Mouse (Mus musculus) stomach, embryonic 16.5 days (tissue): Measurements from ENCODE around the gene Clstn3. TPM values are rescaled to one million over a fixed set of nuclear protein-coding genes. Genes with fewer than 3 reads are reported as not detected.
"Not testable (repeated sequence)": the region's sequence is repeated elsewhere in the genome, so short reads cannot be mapped to it uniquely, and the experiment has no call there.

Source experiments
- ATAC-seq: fragments of 200-750 bp; cut with Nextera tagmentation; 2 replicates; pipeline ENCODE4 v1.8.0; 2017; ENCODE audit warnings: moderate number of reproducible peaks, moderate TSS enrichment; ENCODE audit not compliant: insufficient read depth, low FRiP score
- H3K27ac ChIP-seq: fragments of 300-500 bp; sonication (generic); 2 replicates; pipeline ENCODE4 v1.5.1; 2014; ENCODE audit warnings: low read length
- H3K27me3 ChIP-seq: fragments of 300-500 bp; sonication (generic); 2 replicates; pipeline ENCODE4 v1.6.1; 2014; ENCODE audit warnings: low read length, control low read depth, mixed read lengths; ENCODE audit not compliant: control insufficient read depth, insufficient read depth
- H3K36me3 ChIP-seq: fragments of 300-500 bp; sonication (generic); 2 replicates; pipeline ENCODE4 v1.6.1; 2014; ENCODE audit warnings: low read length; ENCODE audit not compliant: control insufficient read depth, insufficient read depth
- H3K4me1 ChIP-seq: fragments of 300-500 bp; sonication (generic); 2 replicates; pipeline ENCODE4 v1.6.1; 2014; ENCODE audit warnings: low read length, control low read depth, mixed read lengths; ENCODE audit not compliant: control insufficient read depth, insufficient read depth
- H3K4me2 ChIP-seq: fragments of 300-500 bp; sonication (generic); 2 replicates; pipeline ENCODE4 v1.6.1; 2014; ENCODE audit warnings: low read depth, low read length, mixed read lengths
- H3K4me3 ChIP-seq: fragments of 300-500 bp; sonication (generic); replicated peaks from 2 replicates; pipeline ENCODE4 v1.5.1; 2014; ENCODE audit warnings: mild to moderate bottlenecking, low read length
- H3K9ac ChIP-seq: fragments of 300-500 bp; sonication (generic); 2 replicates; pipeline ENCODE4 v1.6.1; 2014; ENCODE audit warnings: low read length
- H3K9me3 ChIP-seq: fragments of 300-500 bp; sonication (generic); replicated peaks from 2 replicates; pipeline ENCODE4 v1.6.1; 2016; ENCODE audit warnings: low read length, control low read depth; ENCODE audit not compliant: control insufficient read depth
- WGBS: fragments of 180-500 bp; shearing (Covaris S2); extraction: QIAGEN DNeasy Blood & Tissue Kit; methylation state at CpG from one replicate; pipeline ENCODE4 v1.1.7; 2014; 5-methylcytosine and 5-hydroxymethylcytosine counted together
- polyA plus RNA-seq: library from polyadenylated mRNA; unstranded; fragments of >200 nt; fragmentation: Nextera tagmentation; extraction: Ambion mirVana; gene quantifications from 2 replicates; pipeline ENCODE4 v1.2.1, GENCODE M21; 2015

Clstn3 gene
- polyA plus RNA-seq, 1 experiment from 2014 or later, result 5.9 TPM

GRCm38 (mm10) chr6:124413770-124414149 lies 50.8 kb downstream of the Clstn3 start:
- no peaks in the 10 kb centered on the region for H3K27me3 ChIP-seq
- WGBS, result 52% methylated on average over 3 of the region's 3 CpGs
- peaks cover 14% of the 10 kb centered on the region for H3K4me1 ChIP-seq
- peak overlapping the region; percentile 94 for H3K9ac ChIP-seq
- peak overlapping the region; percentile 72 for H3K27ac ChIP-seq
- 0 out of 2 replicates have a peak, but pooled peaks cover 3% of the 10 kb centered on the region for H3K36me3 ChIP-seq
- ATAC-seq, result no peak
- no peaks in the 10 kb centered on the region for H3K9me3 ChIP-seq
- peak overlapping the region; percentile 92 for H3K4me3 ChIP-seq
- H3K4me2 ChIP-seq, result peak overlapping the region; percentile 86

GRCm38 (mm10) chr6:124408355-124408754 lies 56.2 kb downstream of the Clstn3 start:
- Histone ChIP-seq H3K27ac (no peak overlapping the region), H3K9me3 (no peaks in the 10 kb centered on the region), H3K27me3 (no peaks in the 10 kb centered on the region), H3K36me3 (peaks cover 17% of the 10 kb centered on the region), H3K9ac (no peak overlapping the region), H3K4me3 (no peak overlapping the region), H3K4me1 (peaks cover 4% of the 10 kb centered on the region; the same call in 1 of the 2 replicates), H3K4me2 (no peak overlapping the region)
- WGBS, result 86% methylated on average over 5 of the region's 5 CpGs
- no peak for ATAC-seq

GRCm38 (mm10) chr6:124407180-124407579 lies 57.4 kb downstream of the Clstn3 start:
- H3K9ac ChIP-seq, result no peak overlapping the region
- no peaks in the 10 kb centered on the region for H3K27me3 ChIP-seq
- no peaks in the 10 kb centered on the region for H3K9me3 ChIP-seq
- H3K4me3 ChIP-seq, result no peak overlapping the region
- no peak overlapping the region for H3K4me2 ChIP-seq
- H3K4me1 ChIP-seq, result peaks cover 4% of the 10 kb centered on the region; the same call in 1 of the 2 replicates
- H3K27ac ChIP-seq, result no peak overlapping the region
- ATAC-seq, result no peak
- peaks cover 20% of the 10 kb centered on the region for H3K36me3 ChIP-seq

GRCm38 (mm10) chr6:124406326-124406725 lies 58.3 kb downstream of the Clstn3 start:
- Histone ChIP-seq H3K27me3 (no peaks in the 10 kb centered on the region), H3K4me3 (no peak overlapping the region), H3K27ac (no peak overlapping the region), H3K36me3 (peaks cover 20% of the 10 kb centered on the region), H3K4me1 (peaks cover 4% of the 10 kb centered on the region; the same call in 1 of the 2 replicates), H3K4me2 (no peak overlapping the region), H3K9me3 (no peaks in the 10 kb centered on the region), H3K9ac (no peak overlapping the region)
- no peak for ATAC-seq
- 93% methylated on average over 10 of the region's 10 CpGs for WGBS

GRCm38 (mm10) chr6:124399738-124400137 lies 64.9 kb downstream of the Clstn3 start:
- no peaks in the 10 kb centered on the region for H3K4me1 ChIP-seq
- H3K27ac ChIP-seq, result no peak overlapping the region
- H3K9me3 ChIP-seq, result no peaks in the 10 kb centered on the region
- 88% methylated on average over 6 of the region's 6 CpGs for WGBS
- no peak overlapping the region for H3K9ac ChIP-seq
- H3K36me3 ChIP-seq, result peaks cover 46% of the 10 kb centered on the region
- no peaks in the 10 kb centered on the region for H3K27me3 ChIP-seq
- peak; percentile 52; the same call in 1 of the 2 replicates for ATAC-seq
- no peak overlapping the region for H3K4me3 ChIP-seq
- H3K4me2 ChIP-seq, result no peak overlapping the region

GRCm38 (mm10) chr6:124394991-124395390 lies 69.6 kb downstream of the Clstn3 start:
- not testable (repeated sequence) for H3K9ac ChIP-seq, H3K27me3 ChIP-seq, H3K4me1 ChIP-seq, ATAC-seq, H3K4me2 ChIP-seq, H3K4me3 ChIP-seq, H3K27ac ChIP-seq, H3K9me3 ChIP-seq
- H3K36me3 ChIP-seq, result peaks cover 33% of the 10 kb centered on the region
- 97% methylated on average over 3 of the region's 3 CpGs for WGBS

Other genes starting within 250 kb of the Clstn3 start
- gene Vmn2r27, start 232.9 kb downstream of the Clstn3 start, polyA plus RNA-seq, result not detected in 2 replicates
- 0.89 and 0.99 TPM in 2 replicates for gene Cd163, start 160.1 kb downstream of the Clstn3 start, polyA plus RNA-seq
- gene Pex5, start 49.7 kb downstream of the Clstn3 start, polyA plus RNA-seq, result 43.1 and 45.6 TPM in 2 replicates
- gene C1rl, start 28.3 kb upstream of the Clstn3 start, polyA plus RNA-seq, result 1.6 and 1.7 TPM in 2 replicates
- gene C1ra, start 47.6 kb upstream of the Clstn3 start, polyA plus RNA-seq, result 9.4 TPM in 2 replicates
- 12.6 and 15.2 TPM in 2 replicates for gene C1s1, start 77.6 kb upstream of the Clstn3 start, polyA plus RNA-seq
- 0.11 TPM in 1 of 2 replicates, not detected in the other for gene C1rb, start 105.5 kb upstream of the Clstn3 start, polyA plus RNA-seq
- gene C1s2, start 171.3 kb upstream of the Clstn3 start, polyA plus RNA-seq, result not detected in 2 replicates
- 84.1 and 86.8 TPM in 2 replicates for gene Lpcat3, start 198.2 kb upstream of the Clstn3 start, polyA plus RNA-seq
- gene Emg1, start 247.4 kb upstream of the Clstn3 start, polyA plus RNA-seq, result 167 and 175 TPM in 2 replicates
- gene Phb2, start 247.5 kb upstream of the Clstn3 start, polyA plus RNA-seq, result 282 and 303 TPM in 2 replicates